Mouse (Mus musculus): Measurements from ENCODE around the gene Bicdl1.

- TF ChIP-seq CTCF (IDR thresholded peaks at IDR 0.05; ENCODE audit: extremely low read depth, insufficient read length, insufficient replicate concordance, low read depth, low read length) (no peak), POLR2A (IDR thresholded peaks at IDR 0.05; ENCODE audit: low read depth, low read length) (no peak)
These were observed 43.9 kb upstream of the Bicdl1 start for GRCm38 (mm10) chr5:115775350-115775749.
